Mouse (Mus musculus) thymus, adult 18-20 months (tissue): ENCODE measurements around the gene Flrt2.
"Not testable (repeated sequence)": the region's sequence is repeated elsewhere in the genome, so short reads cannot be mapped to it uniquely, and the experiment has no call there.

Experiments
- DNase-seq, 2 experiments: peaks; one replicate each; pipeline ENCODE4 v3.0.0; 2022; ENCODE audit warnings: mixed read lengths in 2 of 2

The Flrt2 gene

DNA sequence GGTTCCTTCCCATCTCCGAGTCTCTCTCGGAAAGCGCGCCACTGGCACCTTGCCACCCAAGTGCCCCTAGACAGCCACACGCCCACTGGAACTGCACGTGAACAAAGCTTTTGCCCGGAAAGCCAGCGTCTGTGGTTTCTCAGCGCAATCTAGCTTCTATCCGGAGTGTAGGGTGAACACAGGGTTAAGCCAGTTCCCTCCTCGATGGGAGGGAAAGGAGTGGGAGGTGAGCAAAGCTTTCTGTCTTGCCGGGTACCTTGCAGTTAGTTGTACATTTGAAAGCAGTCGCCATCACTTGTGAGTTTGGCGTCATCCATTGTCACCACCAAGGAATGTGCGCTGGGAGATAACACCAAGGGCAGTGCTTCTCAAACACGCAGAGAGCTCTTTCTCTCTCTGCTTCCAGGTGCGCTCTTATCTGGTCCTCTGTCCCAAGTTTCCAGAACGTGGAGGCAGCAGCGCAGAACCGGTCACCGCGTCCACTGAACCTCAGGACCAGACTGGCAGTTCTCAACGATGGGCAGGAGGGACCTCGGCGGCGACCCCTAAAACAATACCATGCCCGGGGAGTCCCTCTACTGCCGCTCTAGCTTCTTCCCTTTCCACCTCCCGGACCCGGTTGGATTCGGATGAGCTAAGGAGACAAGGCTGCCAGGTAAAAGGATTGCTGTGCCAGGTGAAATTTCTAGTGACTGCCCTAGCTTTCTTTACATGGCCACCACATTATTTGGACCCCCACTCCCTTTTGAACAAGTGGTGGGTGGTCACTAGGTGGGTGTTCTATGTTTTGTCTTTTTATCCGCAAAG, at the start of gene Flrt2:
Flrt2 (plus strand) TSS at position 266 of the 807 bp plus-strand sequence.
- no peak for DNase-seq

DNA sequence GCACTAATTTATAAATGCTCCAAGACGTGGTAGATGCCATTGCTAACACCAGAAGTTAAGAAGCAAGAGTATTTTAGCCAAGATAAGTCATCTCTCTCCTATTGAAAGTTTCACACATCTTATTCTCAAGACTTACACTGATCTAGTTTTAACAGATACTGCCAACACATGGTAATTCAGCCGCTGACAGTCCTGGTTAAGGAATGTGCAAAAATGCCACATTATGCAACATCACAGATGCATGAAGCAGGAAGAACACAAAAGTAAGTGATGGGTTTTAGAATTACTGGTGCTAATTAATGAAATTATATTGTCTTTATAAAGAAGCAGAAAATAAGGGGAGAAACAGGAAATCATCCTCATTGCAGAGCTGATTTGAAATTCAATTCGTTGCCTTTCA, 49.8 kb upstream of the Flrt2 start:
- DNase-seq: no peak

DNA sequence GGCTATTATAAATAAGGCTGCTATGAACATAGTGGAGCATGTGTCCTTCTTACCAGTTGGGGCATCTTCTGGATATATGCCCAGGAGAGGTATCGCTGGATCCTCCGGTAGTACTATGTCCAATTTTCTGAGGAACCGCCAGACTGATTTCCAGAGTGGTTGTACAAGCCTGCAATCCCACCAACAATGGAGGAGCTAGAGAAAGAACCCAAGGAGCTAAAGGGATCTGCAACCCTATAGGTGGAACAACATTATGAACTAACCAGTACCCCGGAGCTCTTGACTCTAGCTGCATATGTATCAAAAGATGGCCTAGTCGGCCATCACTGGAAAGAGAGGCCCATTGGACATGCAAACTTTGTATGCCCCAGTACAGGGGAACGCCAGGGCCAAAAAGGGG, 44.8 kb upstream of the Flrt2 start:
- DNase-seq: not testable (repeated sequence)

DNA sequence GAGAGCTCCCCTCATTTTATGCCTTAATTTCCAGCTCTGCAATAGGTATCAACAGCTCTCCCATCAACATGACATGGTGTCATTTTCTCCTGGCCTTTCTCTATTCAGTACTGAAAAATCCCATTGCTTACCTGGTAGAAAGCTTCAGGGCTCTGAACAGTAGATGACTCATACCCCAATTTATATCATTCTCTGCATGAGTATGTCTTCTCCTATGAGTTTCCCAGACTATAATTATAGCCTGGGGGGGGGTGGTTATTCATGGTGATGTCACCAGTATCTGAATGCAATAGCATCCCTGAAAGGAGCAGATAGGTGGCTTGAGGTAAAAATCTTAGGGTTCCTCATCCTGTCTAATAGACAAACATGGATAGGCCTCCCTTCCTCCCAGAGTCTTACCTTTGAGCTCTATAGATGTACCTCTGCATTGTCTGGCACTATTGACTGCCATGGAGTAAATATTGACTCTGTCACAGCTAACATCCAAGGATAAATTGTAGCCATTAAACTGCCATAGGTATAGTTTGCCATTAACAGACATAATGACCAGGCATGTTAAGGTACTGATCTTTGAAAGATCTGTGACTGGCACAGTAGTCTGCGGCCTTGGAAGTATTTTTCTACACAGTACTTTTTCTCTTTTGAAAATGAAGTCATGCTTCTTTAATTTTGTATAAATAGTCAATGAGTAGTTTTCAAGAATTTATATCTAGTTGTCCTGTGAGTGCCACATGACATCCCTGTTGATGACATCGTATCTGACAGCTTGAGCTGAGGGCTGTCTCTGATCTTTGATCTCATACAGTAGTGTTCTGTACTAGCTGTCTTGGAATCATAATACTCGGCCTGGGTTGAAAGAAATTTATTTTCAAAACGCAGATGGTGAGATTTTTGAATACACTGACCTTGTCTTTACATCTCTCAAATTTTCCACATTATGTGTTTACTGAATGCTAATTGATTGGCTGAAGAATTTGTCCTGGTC, 39.6 kb upstream of the Flrt2 start:
- no peak for DNase-seq

DNA sequence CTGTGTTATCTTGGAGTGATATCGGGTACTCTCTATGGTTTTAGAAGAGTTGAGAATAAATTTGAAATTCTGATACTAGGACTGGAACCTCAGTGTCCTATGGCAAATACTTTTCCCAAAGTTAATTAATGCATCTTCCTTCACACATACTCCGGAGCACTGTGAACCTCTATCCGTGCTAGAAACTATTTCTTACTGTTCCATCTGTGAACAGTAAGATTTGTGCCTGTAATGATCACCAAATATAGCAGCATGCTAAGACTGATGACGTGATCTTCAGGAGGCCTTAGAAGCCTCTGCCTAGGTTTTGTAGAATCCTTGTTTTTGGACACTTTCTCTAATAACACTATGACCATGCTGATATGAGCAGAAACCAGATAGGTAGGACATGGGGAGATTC, 35.4 kb upstream of the Flrt2 start:
- no peak for DNase-seq

DNA sequence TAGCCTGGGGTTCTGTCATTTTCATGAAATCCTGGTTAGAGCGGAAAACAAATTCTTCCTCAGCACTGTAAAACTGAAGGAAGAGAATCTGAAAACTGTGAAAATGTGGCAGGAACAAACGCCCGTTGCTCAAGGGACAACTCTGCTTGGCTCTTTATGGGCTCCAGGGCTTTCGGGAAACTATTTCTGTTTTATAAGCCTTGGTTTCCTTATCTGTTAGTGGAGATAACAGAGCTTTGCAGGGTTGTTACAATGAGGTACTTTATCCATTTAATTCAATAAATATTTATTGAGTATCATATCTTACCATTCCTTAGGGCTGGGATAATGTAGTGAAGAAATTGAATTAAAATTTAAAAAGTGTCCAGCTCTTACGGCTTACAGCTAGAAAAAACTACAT, 24.7 kb upstream of the Flrt2 start:
- DNase-seq: no peak

DNA sequence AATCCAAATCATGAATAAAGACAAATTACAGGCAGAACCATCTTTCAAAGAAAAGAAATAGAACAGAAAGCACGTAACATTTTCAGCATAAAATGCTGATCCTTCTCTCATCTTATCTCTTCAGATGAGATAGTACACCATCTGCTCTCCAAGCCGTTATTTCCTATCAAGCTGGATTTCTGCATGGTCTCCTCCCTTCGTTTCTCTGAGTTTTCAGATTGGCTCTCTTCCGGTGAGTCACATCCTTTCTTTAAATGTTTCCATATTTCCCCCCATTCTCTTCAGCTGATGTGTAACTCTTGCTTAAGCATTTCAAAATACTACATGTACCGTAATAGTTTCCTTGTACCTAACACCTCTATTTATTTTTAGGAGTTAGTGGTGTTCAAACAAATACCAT, 16.3 kb upstream of the Flrt2 start:
- DNase-seq: no peak

DNA sequence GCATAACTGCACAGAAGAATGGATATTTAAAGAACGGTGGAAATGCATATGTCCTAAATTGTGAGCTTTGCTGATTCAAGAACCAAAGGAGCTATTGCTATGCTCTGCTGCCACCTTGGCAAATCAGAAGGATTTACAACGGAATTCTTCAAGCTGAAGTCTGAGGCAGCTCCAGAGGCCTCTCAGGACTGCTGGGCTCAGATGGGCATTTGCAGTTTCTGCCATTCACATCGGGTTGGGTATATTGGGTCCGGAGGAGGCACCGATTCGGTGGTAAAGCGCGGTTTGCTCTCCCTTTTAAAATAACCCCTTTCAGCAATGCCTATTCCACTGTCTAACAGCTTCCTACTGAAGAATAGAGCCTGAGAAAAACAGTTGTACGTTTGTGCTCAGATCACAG, 1.2 kb upstream of the Flrt2 start:
- DNase-seq: no peak

DNA sequence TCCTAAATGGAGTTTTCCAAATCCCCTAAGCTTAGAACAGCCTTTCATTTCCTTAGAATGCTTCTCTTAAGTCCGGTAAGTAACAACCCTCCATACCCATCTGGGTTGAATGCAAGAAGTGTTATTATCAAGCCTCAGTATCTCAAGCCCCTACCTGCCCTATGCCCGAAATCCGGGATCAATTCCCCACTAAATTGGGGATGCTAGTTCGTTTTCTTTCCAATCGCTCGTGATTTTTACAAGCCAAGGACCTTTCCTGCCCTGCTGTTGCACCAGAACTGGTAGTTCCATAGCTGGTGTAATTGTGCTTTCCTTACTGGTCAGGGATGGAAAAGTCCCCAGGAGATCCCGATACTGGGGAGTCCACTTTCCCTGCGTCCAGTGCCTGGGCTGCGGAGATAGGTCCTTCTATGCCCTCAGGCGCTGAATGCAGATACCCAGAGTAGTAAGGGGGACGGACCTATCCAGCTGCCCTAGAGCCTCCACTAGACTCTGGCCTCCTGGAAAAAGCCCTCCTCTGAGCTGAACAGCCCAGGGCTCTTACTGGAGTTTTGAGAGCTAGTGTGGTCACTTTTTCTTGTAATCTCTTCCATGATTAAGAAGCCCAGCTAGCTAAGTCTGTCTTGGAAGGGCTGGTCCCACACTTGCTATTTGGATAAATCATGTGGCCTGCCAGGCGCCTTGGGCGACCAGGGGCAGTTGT, 1.1 kb downstream of the Flrt2 start:
- DNase-seq: no peak

DNA sequence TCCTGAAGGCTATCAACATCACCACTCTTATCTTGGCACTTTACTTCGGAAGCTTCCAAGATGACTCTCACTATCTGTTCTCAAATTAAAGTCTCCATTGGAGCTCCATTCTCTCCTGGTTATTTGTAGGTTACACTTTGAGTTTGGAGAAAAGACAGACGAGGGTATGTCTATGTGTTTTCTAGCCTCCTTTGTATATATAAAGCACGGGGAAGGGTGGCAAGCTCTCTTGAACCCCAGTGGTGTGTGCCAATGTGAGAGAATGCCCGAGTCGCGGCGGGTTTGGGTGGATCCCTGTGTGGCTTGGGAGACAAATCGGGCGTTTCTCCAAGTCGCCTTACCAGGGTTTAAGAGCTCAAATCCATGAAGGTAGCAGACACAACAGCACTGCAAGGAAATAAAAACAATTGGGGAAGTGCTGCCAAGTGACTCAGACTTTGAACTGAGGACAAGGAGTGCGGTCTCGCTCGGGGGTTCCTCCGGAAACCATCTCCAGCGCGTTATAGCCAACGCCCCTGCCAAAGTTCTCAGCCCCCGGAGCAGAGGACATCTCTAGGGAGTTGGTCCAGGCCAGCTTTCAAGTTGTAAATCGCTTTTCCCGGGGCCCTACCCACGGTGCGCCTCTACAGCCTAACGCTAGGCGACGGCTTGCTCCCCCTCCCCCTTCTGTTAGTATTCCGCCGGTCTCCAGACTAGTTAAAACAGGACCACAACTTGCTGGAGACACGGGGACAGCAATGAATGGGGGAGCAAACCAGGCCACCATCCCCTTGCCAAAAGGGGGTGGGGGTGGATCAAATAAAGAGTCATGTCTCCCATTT, 1.8 kb downstream of the Flrt2 start:
- DNase-seq: no peak

DNA sequence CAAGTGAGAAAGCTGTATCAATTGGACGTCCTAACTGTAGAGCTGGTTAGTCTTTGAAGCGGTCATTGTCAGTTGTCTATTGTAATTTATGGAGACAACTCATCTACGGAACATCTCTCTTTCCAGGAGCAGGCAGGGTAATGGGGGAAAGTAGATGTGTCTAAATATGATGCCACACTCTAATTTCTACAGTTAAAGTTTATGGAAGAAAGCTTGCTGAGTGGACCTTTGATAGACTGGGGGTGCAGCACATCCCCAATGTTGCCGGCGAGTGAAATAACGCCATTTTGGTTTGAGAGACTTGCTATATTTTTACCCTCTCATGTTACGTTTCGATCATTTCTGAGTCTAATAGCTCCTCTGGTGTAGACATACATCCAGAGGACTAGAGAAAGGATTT, 2.5 kb downstream of the Flrt2 start:
- DNase-seq: no peak

DNA sequence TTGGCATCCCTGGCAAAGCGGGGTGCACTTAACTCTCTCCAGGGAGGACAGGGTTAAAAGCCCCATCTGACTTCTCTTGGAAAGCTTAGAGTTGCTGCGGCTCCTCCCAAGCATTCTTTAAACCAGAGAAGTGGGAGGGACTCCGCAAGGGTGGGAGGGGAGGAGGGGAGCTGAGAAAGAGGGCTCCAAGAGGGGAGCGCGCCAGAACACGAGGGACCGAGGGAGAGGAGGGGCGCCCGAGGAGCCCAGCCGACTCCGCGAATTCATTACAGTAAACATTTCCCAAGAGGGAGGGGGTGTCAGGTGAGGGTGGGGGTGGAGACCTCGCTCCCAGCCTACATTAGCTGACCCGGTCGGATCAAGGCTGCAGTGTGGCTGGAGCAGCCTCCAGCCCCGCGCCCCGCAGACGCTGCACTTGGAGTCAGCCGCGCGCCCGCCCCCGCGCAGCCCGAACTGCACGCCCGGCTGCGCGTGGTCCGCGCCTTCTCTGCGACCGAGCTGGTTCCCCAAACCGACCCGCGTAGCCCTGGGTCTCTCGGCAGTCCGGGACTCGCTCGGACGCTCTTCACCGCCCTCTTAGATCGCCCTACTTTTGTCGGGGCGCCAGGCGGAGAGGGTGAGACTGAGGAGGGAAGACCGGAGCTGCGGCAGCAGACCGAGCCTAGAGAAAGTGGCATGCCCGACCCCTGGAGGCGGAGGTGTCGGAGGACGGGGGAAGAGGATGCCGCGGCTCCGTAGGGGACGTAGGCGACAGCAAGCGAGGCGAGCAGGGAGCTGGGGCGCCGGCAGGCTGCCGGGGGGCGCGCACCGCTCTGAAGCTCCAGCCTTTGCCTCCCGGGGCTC, 3.2 kb downstream of the Flrt2 start:
- peak in 1 of 2 experiments; percentile 3 for DNase-seq

DNA sequence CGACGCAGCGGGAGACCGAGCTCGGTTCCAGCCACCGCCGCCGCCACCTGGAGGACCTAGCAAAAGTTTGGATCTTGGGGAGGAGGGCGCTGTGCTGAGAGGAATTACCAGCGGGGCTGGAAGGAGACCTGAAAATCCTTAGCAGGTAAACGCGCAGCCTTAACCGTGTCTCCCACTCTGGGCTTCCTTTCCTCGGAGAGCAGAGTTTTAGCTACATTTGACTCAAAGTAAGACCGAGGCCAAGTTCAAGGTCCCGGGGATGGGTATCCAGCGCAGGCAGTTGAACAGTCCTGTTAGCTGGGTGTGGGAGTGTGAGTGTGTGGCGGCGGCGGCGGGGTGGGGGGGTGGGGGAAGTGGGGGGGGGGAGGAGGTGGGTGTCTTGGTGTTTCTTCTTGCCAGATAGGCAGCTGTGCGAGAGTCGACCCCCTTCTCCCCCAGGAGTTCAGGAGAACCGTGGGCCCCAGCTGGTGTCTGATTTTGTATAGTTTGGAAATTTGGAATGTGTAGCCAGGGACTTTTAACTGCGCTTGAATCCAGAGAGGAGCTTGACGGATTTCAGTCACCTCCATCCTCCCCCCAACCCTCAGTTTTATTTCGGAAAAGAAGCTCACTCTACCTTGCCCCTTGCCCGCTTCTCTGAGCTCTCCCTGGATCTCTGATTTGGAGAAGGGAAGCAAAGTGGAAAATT, 4.0 kb downstream of the Flrt2 start:
- DNase-seq: no peak

DNA sequence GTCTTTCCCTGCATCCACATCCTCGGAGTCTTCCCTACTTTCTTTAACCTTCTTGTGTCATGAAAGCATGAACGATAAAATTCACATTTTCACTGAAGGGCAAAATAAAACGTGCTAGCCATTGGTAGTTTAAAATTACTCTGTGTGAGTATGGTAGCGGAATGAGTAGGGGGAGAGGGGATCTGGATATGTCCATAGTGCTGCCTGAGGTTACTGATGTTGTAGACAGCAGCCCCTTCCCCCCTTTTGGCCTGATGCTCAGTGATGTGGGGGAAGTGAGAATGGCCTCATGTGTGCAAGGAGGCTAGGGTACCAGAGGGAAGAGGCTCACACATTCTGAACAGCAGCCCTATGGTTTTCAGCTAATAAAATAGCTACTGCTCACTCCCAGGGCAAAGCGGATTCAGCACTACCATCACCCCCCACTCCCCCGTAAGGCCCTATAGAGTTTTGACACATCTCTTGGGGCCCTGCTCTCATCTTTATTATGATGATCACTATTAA, 4.5 kb downstream of the Flrt2 start:
- no peak for DNase-seq

DNA sequence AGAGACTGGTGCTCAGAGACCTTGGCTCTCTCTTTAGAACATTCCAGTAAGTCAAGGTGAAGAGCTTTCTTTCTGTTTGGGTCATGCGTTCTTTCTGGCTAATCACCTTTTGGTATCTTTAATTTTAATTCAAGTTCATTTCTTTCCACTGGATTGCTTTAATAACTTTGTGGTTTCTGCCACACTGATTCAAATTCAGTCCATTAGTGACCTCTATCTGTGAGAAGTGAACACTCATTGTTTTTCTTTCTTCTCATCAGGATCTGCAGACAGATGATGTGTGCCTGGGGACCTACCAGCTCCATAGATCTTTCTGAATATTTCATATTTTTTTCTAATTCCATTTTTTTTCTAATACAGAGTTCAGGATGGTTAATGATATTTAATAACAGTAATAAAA, 6.5 kb downstream of the Flrt2 start:
- DNase-seq: no peak

DNA sequence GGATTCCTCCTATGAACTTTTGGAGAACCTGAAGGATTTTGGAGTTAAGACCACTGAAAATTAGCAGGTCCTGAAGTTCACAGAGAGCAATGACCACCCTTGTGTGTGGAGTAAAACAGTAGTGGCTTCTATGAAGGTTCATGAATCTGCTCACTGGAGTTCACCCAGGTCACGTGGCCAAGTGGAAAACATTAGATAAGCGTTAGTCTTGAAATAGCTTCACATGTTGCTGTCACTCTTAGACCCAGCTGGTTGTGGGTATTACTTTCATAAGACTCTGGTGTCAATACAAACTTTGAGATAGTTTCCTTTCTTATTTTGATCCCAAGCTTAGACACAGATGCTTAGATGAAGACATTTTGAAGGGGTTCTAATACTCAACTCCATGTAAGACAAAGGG, 8.7 kb downstream of the Flrt2 start:
- no peak for DNase-seq

DNA sequence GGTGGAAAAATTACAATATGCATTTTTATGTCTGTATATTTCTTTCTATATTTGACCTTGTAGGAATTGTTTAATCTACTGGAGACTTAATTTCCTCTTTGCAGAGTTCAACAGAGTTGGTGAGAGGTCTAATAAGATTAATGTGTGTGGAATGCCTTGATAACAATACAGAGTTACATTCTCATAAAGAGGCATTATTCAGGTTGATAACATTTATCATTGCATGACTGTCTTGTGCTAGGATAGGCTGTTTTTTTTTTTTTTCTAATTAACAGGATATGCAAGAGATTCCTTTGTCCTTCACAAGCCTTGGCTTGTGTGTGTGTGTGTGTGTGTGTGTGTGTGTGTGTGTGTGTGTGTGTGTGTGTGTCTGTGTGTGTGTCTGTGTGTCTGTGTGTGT, 9.6 kb downstream of the Flrt2 start:
- DNase-seq: no peak

DNA sequence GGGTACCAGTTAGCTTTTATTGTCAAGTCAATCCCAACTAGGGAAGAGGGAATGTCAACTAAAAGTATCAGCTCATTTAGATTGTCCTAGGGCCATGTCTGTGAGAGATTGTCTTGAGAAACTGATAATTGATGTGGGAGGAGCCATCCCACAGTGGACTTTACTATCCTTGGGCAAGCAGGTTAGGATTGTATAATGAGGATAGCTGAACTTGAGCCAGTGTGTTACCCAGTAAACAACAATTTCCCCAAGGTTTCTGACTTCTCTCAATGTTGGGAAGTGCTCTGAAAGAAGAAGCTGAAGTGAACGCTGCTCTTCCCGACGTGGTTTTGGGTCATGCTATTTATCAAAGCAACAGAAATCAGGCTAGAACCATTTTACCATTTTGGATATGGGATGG, 13.0 kb downstream of the Flrt2 start:
- no peak for DNase-seq

DNA sequence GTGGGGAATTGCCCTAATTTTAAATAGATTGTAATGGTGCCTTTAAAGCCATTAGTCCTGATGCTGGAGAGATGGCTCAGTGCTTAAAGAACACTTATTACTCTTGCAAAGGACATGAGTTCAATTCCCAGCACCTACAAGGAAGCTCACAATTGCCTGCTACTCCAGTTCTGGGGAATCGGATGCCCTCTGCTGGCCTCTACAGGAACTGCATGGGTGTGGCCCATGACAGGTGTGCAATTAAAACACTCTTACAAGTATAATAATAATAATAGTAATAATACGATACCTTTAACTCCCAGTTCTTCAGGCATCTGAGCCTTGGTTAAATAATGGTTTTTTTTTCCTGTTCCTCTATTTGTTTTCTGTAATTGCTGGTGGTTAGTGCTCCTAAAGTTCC, 31.2 kb downstream of the Flrt2 start:
- DNase-seq: no peak

DNA sequence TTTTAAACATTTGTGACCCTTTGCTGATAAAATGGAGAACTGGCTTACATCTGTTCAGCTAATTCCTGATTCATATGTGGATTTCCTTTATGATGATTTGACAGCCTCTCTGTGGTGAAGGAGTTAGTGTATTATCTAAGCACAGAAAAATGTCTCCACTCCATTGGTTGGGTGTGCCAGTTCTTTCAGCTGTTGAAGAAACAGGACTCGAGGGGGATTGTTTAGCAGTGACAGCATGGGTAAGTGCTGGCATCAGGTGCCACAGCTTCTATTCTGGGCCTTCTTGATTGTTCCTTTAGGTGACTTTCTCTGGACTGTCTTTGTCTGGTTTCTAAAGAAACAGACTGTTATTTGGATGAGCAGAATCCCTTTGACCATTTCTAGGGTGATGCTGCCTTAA, 42.0 kb downstream of the Flrt2 start:
- no peak for DNase-seq

DNA sequence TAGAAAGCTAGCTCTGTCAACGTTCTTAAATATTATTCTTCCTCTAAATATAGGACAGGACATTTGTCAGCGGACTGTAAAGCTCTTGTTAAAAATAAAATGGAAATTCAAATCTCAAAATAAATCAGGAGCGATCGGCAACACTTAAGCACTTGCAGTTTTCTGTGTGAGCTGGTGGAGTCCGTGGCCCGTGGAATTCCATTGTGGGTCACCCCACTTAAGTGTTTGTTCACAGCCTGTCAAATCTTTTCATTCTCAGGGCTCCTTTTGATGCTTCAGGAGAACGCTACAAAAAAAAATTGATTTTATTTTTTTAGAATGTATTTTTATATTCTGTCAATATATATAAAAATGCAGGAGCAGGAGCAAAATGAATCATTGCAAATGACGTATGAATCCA, 45.5 kb downstream of the Flrt2 start:
- no peak for DNase-seq
